8 mouse cellular contexts compared by ENCODE assay signal in genomic region chr19:10688537-10689352, GRCm38 (mm10). TPM values are rescaled to one million over a fixed set of nuclear protein-coding genes. Genes with fewer than 3 reads are reported as not detected.
DNase-seq lines count a peak whose midpoint lies in the region; ATAC-seq lines count a peak whose summit lies in the region.

Gene Vps37c (plus strand): TSS chr19:10688735.

- H3K4me1 ChIP-seq in megakaryocyte, embryonic 14.5 days = peaks cover 93% of the 10 kb centered on the region

- peak within 1 kb of the TSS; percentile 99 for H3K4me3 ChIP-seq in megakaryocyte, embryonic 14.5 days (replicated peaks)

- peak; percentile 80 for ATAC-seq in common myeloid progenitor, adult 5-6 weeks (replicated peaks; ENCODE audit: low read depth, poor library complexity, severe bottlenecking)

- H3K36me3 ChIP-seq in megakaryocyte, embryonic 14.5 days (replicated peaks; ENCODE audit: low read length) = peaks cover 25% of the 10 kb centered on the region

- H3K9me3 ChIP-seq in megakaryocyte, embryonic 14.5 days = no peaks in the 10 kb centered on the region

- peaks cover 7% of the 10 kb centered on the region for H3K27me3 ChIP-seq in megakaryocyte, embryonic 14.5 days (replicated peaks)

- DNase-seq in ZHBTc4 (ENCODE audit: low read depth, low spot score) = peak; percentile 95
- peak; percentile 82 for DNase-seq in gastrocnemius, adult 8-10 months (ENCODE audit: low spot score in 2 of 2)
- DNase-seq in hindlimb bud, embryonic 11.5 days (ENCODE audit: extremely low spot score, low read depth, low spot score) = peak; percentile 71
- peak; percentile 85 to 91 for DNase-seq in left cerebral cortex, adult 8-10 months (ENCODE audit: low spot score in 2 of 2)
- peak; percentile 94 to 96 for DNase-seq in right cerebral cortex, postnatal 10 days (ENCODE audit: low spot score in 2 of 2)
- peak; percentile 95 for DNase-seq in urinary bladder, postnatal 25 days (ENCODE audit: low spot score)

RNA-seq across cellular contexts. Expression of gene Vps37c, which starts in this region (rescaled TPM):
- 6.5 and 11.5 TPM in 2 replicates for total RNA-seq in common myeloid progenitor, adult 5-6 weeks (2017)
- total RNA-seq in gastrocnemius, adult 8-10 months (2022) = 10 to 100 TPM; 21.1 to 33.7 (median 28.3) TPM
- total RNA-seq in left cerebral cortex, adult 8-10 months (2022) = 10 to 100 TPM; 17.8 to 23.9 (median 20.9) TPM
- polyA plus RNA-seq in megakaryocyte, embryonic 14.5 days (2012; ENCODE audit: insufficient read depth, low replicate concordance) = 60.2 and 90.5 TPM in 2 replicates

Comparison
In these comparisons a context has a peak if more than half of its experiments do, and no peak if none do; other contexts are left out.
1. Peak in every context shown above with its lines: DNase-seq, ATAC-seq and H3K4me3 ChIP-seq.